Mouse (Mus musculus) heart, postnatal 36 days (tissue): ENCODE measurements around the gene Mrps16. TPM values are rescaled to one million over a fixed set of nuclear protein-coding genes. Genes with fewer than 3 reads are reported as not detected.

Experiments used
- DNase-seq, 2 experiments: peaks; one replicate each; pipeline ENCODE4 v3.0.0; 2021 to 2022
- intact Hi-C: fragments of 180-260 bp; cut with DNase I; formaldehyde crosslinking; loops from one replicate; pipeline ENCODE4 v1.15.1; 2025
- total RNA-seq, 2 experiments: library from RNA; stranded (reverse); gene quantifications; 2 replicates each; pipeline ENCODE4 v1.2.3; 2021

Mrps16 gene
- total RNA-seq, result 10 to 100 TPM; 64.9 to 71.7 TPM

GRCm38 (mm10) chr14:20393205-20393913 is at the start of gene Mrps16:
TSS of gene Mrps16 (minus strand) at chr14:20393634.
- intact Hi-C loops, result loop anchor here (5.0 kb wide), 1 partner anchor 269 kb away; no protein-coding TSS in a partner anchor
- DNase-seq, result peak; percentile 90 to 93

GRCm38 (mm10) chr14:20442252-20442651 is 48.8 kb upstream of the Mrps16 start:
- DNase-seq, result no peak
- intact Hi-C loops, result no loop called here

- intact Hi-C loops, result no loop called here
- DNase-seq, result no peak
Observed at GRCm38 (mm10) chr14:20436976-20437375, 43.5 kb upstream of the Mrps16 start.

- DNase-seq, result no peak
- intact Hi-C loops, result no loop called here
Observed at GRCm38 (mm10) chr14:20432420-20432819, 39.0 kb upstream of the Mrps16 start.

- DNase-seq, result no peak
- intact Hi-C loops, result no loop called here
Observed at GRCm38 (mm10) chr14:20431726-20432125, 38.3 kb upstream of the Mrps16 start.

- intact Hi-C loops, result no loop called here
Observed at GRCm38 (mm10) chr14:20429833-20430232, 36.4 kb upstream of the Mrps16 start.

GRCm38 (mm10) chr14:20428593-20428992 is 35.2 kb upstream of the Mrps16 start:
- intact Hi-C loops, result no loop called here

More at GRCm38 (mm10) chr14:20429833-20430232, 36.4 kb upstream of the Mrps16 start:
- no peak for DNase-seq

GRCm38 (mm10) chr14:20423046-20423445 is 29.6 kb upstream of the Mrps16 start:
- intact Hi-C loops, result no loop called here
- DNase-seq, result no peak

More at GRCm38 (mm10) chr14:20428593-20428992, 35.2 kb upstream of the Mrps16 start:
- no peak for DNase-seq

- DNase-seq, result peak in 1 of 2 experiments; percentile 3
- intact Hi-C loops, result no loop called here
Observed at GRCm38 (mm10) chr14:20422257-20422656, 28.8 kb upstream of the Mrps16 start.

GRCm38 (mm10) chr14:20400071-20400470 is 6.6 kb upstream of the Mrps16 start:
- intact Hi-C loops, result loop anchor here (5.0 kb wide), 1 partner anchor 77 kb away; no protein-coding TSS in a partner anchor
- DNase-seq, result peak; percentile 24 to 26

- intact Hi-C loops, result no loop called here
Observed at GRCm38 (mm10) chr14:20398864-20399263, 5.4 kb upstream of the Mrps16 start.

GRCm38 (mm10) chr14:20397220-20397619 is 3.8 kb upstream of the Mrps16 start:
- intact Hi-C loops, result no loop called here

More at GRCm38 (mm10) chr14:20398864-20399263, 5.4 kb upstream of the Mrps16 start:
- no peak for DNase-seq

GRCm38 (mm10) chr14:20392326-20392725 is 1.1 kb downstream of the Mrps16 start:
- intact Hi-C loops, result loop anchor here (5.0 kb wide), 1 partner anchor 270 kb away; no protein-coding TSS in a partner anchor
- no peak for DNase-seq

More at GRCm38 (mm10) chr14:20397220-20397619, 3.8 kb upstream of the Mrps16 start:
- no peak for DNase-seq

GRCm38 (mm10) chr14:20389446-20390079 is 3.9 kb downstream of the Mrps16 start:
- DNase-seq, result no peak
- intact Hi-C loops, result loop anchor here (2.0 to 5.0 kb wide), 2 partner anchors 41 to 273 kb away; partner anchors contain the start of genes Ecd and Fam149b

GRCm38 (mm10) chr14:20388441-20389129 is 4.8 kb downstream of the Mrps16 start, which contains the start of gene Dnajc9:
TSS of gene Dnajc9 (minus strand) at chr14:20388910.
- intact Hi-C loops, result loop anchor here (2.0 kb wide), 1 partner anchor 40 kb away; the partner anchor contains the start of genes Ecd and Fam149b
- DNase-seq, result peak; percentile 93 to 98

GRCm38 (mm10) chr14:20379753-20380430 is 13.5 kb downstream of the Mrps16 start:
- DNase-seq, result no peak
- intact Hi-C loops, result no loop called here

- intact Hi-C loops, result no loop called here
- DNase-seq, result no peak
Observed at GRCm38 (mm10) chr14:20379087-20379640, 14.3 kb downstream of the Mrps16 start.

- intact Hi-C loops, result no loop called here
Observed at GRCm38 (mm10) chr14:20378313-20379061, 14.9 kb downstream of the Mrps16 start.

GRCm38 (mm10) chr14:20377112-20377521 is 16.3 kb downstream of the Mrps16 start:
- intact Hi-C loops, result no loop called here
- DNase-seq, result no peak

More at GRCm38 (mm10) chr14:20378313-20379061, 14.9 kb downstream of the Mrps16 start:
- peak in 1 of 2 experiments; percentile 16 for DNase-seq
